Mouse (Mus musculus): ENCODE data around the gene Afg1l. TPM values are rescaled to one million over a fixed set of nuclear protein-coding genes. Genes with fewer than 3 reads are reported as not detected.

Afg1l gene
- polyA plus RNA-seq, 1 experiment from 2014 or later: 10.9 TPM

- peak within 1 kb of the TSS; percentile 99 for H3K27ac ChIP-seq
- no peaks in the 10 kb centered on the region for H3K36me3 ChIP-seq
Measured at GRCm38 (mm10) chr10:42501775-42502348, 23.5 kb upstream of the Afg1l start, which contains the start of gene Snx3. TSS of gene Snx3 (plus strand) at chr10:42502030.

GRCm38 (mm10) chr10:42501161-42501560 is 22.8 kb upstream of the Afg1l start:
- H3K27ac ChIP-seq: peak overlapping the region; percentile 99
- no peaks in the 10 kb centered on the region; the same call in 1 of the 2 replicates for H3K4me1 ChIP-seq (replicated peaks)
- WGBS: 70% methylated on average over 5 of the region's 5 CpGs
- no peaks in the 10 kb centered on the region for H3K9me3 ChIP-seq
- no peak overlapping the region for H3K4me3 ChIP-seq (replicated peaks)
- no peaks in the 10 kb centered on the region for H3K27me3 ChIP-seq (replicated peaks)
- no peak overlapping the region for H3K9ac ChIP-seq
- no peaks in the 10 kb centered on the region for H3K36me3 ChIP-seq
- ATAC-seq: peak; percentile 8
- H3K4me2 ChIP-seq (replicated peaks): peak overlapping the region; percentile 61

More at GRCm38 (mm10) chr10:42501775-42502348, 23.5 kb upstream of the Afg1l start, which contains the start of gene Snx3:
- WGBS: under 1% methylated on average over 68 of the region's 68 CpGs
- Histone ChIP-seq H3K27me3 (replicated peaks) (no peaks in the 10 kb centered on the region), H3K4me3 (replicated peaks) (peak within 1 kb of the TSS; percentile 86), H3K9me3 (no peaks in the 10 kb centered on the region), H3K4me2 (replicated peaks) (peak within 1 kb of the TSS; percentile 61), H3K4me1 (replicated peaks) (no peaks in the 10 kb centered on the region; the same call in 1 of the 2 replicates), H3K9ac (peak within 1 kb of the TSS; percentile 99)
- peak; percentile 97 for ATAC-seq

- Histone ChIP-seq H3K4me1 (replicated peaks) (no peaks in the 10 kb centered on the region; the same call in 1 of the 2 replicates), H3K36me3 (no peaks in the 10 kb centered on the region), H3K9ac (no peak overlapping the region), H3K27ac (peak overlapping the region; percentile 99), H3K4me2 (replicated peaks) (no peak overlapping the region), H3K4me3 (replicated peaks) (no peak overlapping the region), H3K27me3 (replicated peaks) (no peaks in the 10 kb centered on the region), H3K9me3 (no peaks in the 10 kb centered on the region)
- ATAC-seq: no peak
- WGBS: 81% methylated on average over 8 of the region's 8 CpGs
Measured at GRCm38 (mm10) chr10:42500611-42501010, 22.2 kb upstream of the Afg1l start.

- ATAC-seq: peak; percentile 56
- no peaks in the 10 kb centered on the region for H3K27me3 ChIP-seq (replicated peaks)
- H3K36me3 ChIP-seq: no peaks in the 10 kb centered on the region
- H3K4me1 ChIP-seq (replicated peaks): no peaks in the 10 kb centered on the region
- no peak overlapping the region for H3K9ac ChIP-seq
- no peak overlapping the region for H3K4me3 ChIP-seq (replicated peaks)
- 41% methylated on average over 4 of the region's 4 CpGs for WGBS
- H3K4me2 ChIP-seq (replicated peaks): no peak overlapping the region
- no peaks in the 10 kb centered on the region for H3K9me3 ChIP-seq
- H3K27ac ChIP-seq: peak overlapping the region; percentile 68
Measured at GRCm38 (mm10) chr10:42493000-42493399, 14.6 kb upstream of the Afg1l start.

GRCm38 (mm10) chr10:42492027-42492771 is 13.8 kb upstream of the Afg1l start:
- Histone ChIP-seq H3K36me3 (no peaks in the 10 kb centered on the region), H3K9me3 (no peaks in the 10 kb centered on the region), H3K4me2 (replicated peaks) (no peak overlapping the region), H3K4me3 (replicated peaks) (no peak overlapping the region), H3K27ac (peak overlapping the region; percentile 58; the same call in 1 of the 2 replicates), H3K4me1 (replicated peaks) (no peaks in the 10 kb centered on the region), H3K27me3 (replicated peaks) (no peaks in the 10 kb centered on the region), H3K9ac (no peak overlapping the region)
- ATAC-seq: peak; percentile 85
- WGBS: 67% methylated on average over 10 of the region's 10 CpGs

- no peaks in the 10 kb centered on the region for H3K36me3 ChIP-seq
- peak overlapping the region; percentile 70 for H3K27ac ChIP-seq
- 40% methylated on average over 1 of the region's 1 CpGs for WGBS
- no peaks in the 10 kb centered on the region for H3K9me3 ChIP-seq
- ATAC-seq: peak; percentile 15; the same call in 1 of the 2 replicates
- H3K4me1 ChIP-seq (replicated peaks): no peaks in the 10 kb centered on the region
- no peak overlapping the region for H3K9ac ChIP-seq
- H3K27me3 ChIP-seq (replicated peaks): no peaks in the 10 kb centered on the region
- H3K4me3 ChIP-seq (replicated peaks): no peak overlapping the region
- H3K4me2 ChIP-seq (replicated peaks): no peak overlapping the region
Measured at GRCm38 (mm10) chr10:42491158-42491557, 12.8 kb upstream of the Afg1l start.

GRCm38 (mm10) chr10:42488606-42489296 is 10.4 kb upstream of the Afg1l start:
- Histone ChIP-seq H3K36me3 (no peaks in the 10 kb centered on the region), H3K27me3 (replicated peaks) (no peaks in the 10 kb centered on the region), H3K4me1 (replicated peaks) (no peaks in the 10 kb centered on the region), H3K9ac (no peak overlapping the region), H3K9me3 (no peaks in the 10 kb centered on the region), H3K4me2 (replicated peaks) (no peak overlapping the region), H3K4me3 (replicated peaks) (no peak overlapping the region), H3K27ac (0 out of 2 replicates have a peak overlapping the region, but pooled peaks have one; percentile 2)
- no peak for ATAC-seq
- 31% methylated on average over 8 of the region's 8 CpGs for WGBS

GRCm38 (mm10) chr10:42480719-42481118 is 2.4 kb upstream of the Afg1l start:
- no peaks in the 10 kb centered on the region for H3K27me3 ChIP-seq (replicated peaks)
- no peaks in the 10 kb centered on the region for H3K36me3 ChIP-seq
- H3K4me1 ChIP-seq (replicated peaks): 0 out of 2 replicates have a peak, but pooled peaks cover 5% of the 10 kb centered on the region
- no peak for ATAC-seq
- H3K4me2 ChIP-seq (replicated peaks): no peak overlapping the region
- H3K9ac ChIP-seq: no peak overlapping the region
- no peak overlapping the region for H3K4me3 ChIP-seq (replicated peaks)
- H3K27ac ChIP-seq: no peak overlapping the region
- no peaks in the 10 kb centered on the region for H3K9me3 ChIP-seq
- 63% methylated on average over 4 of the region's 4 CpGs for WGBS

- peak; percentile 66 for ATAC-seq
- 10% methylated on average over 25 of the region's 25 CpGs for WGBS
- H3K4me1 ChIP-seq (replicated peaks): 0 out of 2 replicates have a peak, but pooled peaks cover 5% of the 10 kb centered on the region
Measured at GRCm38 (mm10) chr10:42477550-42478340, 620 bp downstream of the Afg1l start.

GRCm38 (mm10) chr10:42476774-42477475 is 1.4 kb downstream of the Afg1l start:
- 88% methylated on average over 10 of the region's 10 CpGs for WGBS
- Histone ChIP-seq H3K4me1 (replicated peaks) (0 out of 2 replicates have a peak, but pooled peaks cover 5% of the 10 kb centered on the region), H3K27ac (no peak overlapping the region), H3K27me3 (replicated peaks) (no peaks in the 10 kb centered on the region), H3K9ac (no peak overlapping the region), H3K36me3 (no peaks in the 10 kb centered on the region), H3K9me3 (no peaks in the 10 kb centered on the region), H3K4me2 (replicated peaks) (peak overlapping the region; percentile 86), H3K4me3 (replicated peaks) (0 out of 2 replicates have a peak overlapping the region, but pooled peaks have one; percentile 74)
- no peak for ATAC-seq

More at GRCm38 (mm10) chr10:42477550-42478340, 620 bp downstream of the Afg1l start:
- peak overlapping the region; percentile 74 for H3K4me3 ChIP-seq (replicated peaks)
- peak overlapping the region; percentile 72 for H3K9ac ChIP-seq
- H3K9me3 ChIP-seq: no peaks in the 10 kb centered on the region
- no peaks in the 10 kb centered on the region for H3K36me3 ChIP-seq
- H3K27me3 ChIP-seq (replicated peaks): no peaks in the 10 kb centered on the region
- H3K27ac ChIP-seq: peak overlapping the region; percentile 98
- peak overlapping the region; percentile 86 for H3K4me2 ChIP-seq (replicated peaks)

GRCm38 (mm10) chr10:42474946-42475514 is 3.3 kb downstream of the Afg1l start:
- H3K9ac ChIP-seq: no peak overlapping the region
- 0 out of 2 replicates have a peak, but pooled peaks cover 5% of the 10 kb centered on the region for H3K4me1 ChIP-seq (replicated peaks)
- no peak for ATAC-seq
- no peak overlapping the region for H3K27ac ChIP-seq
- no peak overlapping the region for H3K4me2 ChIP-seq (replicated peaks)
- no peaks in the 10 kb centered on the region for H3K36me3 ChIP-seq
- H3K9me3 ChIP-seq: no peaks in the 10 kb centered on the region
- 85% methylated on average over 6 of the region's 6 CpGs for WGBS
- no peak overlapping the region for H3K4me3 ChIP-seq (replicated peaks)
- H3K27me3 ChIP-seq (replicated peaks): no peaks in the 10 kb centered on the region

Data from intestine, embryonic 15.5 days (tissue).